Mouse (Mus musculus): ENCODE data around the gene Zfp933.
"Not testable (repeated sequence)": the region's sequence is repeated elsewhere in the genome, so short reads cannot be mapped to it uniquely, and the experiment has no call there.

The Zfp933 gene

GRCm38 (mm10) chr4:147847614-147848583 is at the start of gene Zfp933:
Gene Zfp933 (minus strand): TSS chr4:147848366.
- peak; percentile 43 for DNase-seq (ENCODE audit: low spot score)

GRCm38 (mm10) chr4:147897348-147897747 is 49.2 kb upstream of the Zfp933 start:
- no peak for DNase-seq (ENCODE audit: low spot score)

GRCm38 (mm10) chr4:147896411-147896810 is 48.2 kb upstream of the Zfp933 start:
- no peak for DNase-seq (ENCODE audit: low spot score)

- DNase-seq (ENCODE audit: low spot score) = no peak
Observed at GRCm38 (mm10) chr4:147895815-147896330, 47.7 kb upstream of the Zfp933 start.

GRCm38 (mm10) chr4:147890341-147890740 is 42.2 kb upstream of the Zfp933 start:
- DNase-seq (ENCODE audit: low spot score) = no peak

GRCm38 (mm10) chr4:147888237-147888636 is 40.1 kb upstream of the Zfp933 start:
- DNase-seq (ENCODE audit: low spot score) = no peak

- DNase-seq (ENCODE audit: low spot score) = no peak
Observed at GRCm38 (mm10) chr4:147887277-147887676, 39.1 kb upstream of the Zfp933 start.

- no peak for DNase-seq (ENCODE audit: low spot score)
Observed at GRCm38 (mm10) chr4:147886158-147886557, 38.0 kb upstream of the Zfp933 start.

GRCm38 (mm10) chr4:147884138-147884537 is 36.0 kb upstream of the Zfp933 start:
- no peak for DNase-seq (ENCODE audit: low spot score)

- no peak for DNase-seq (ENCODE audit: low spot score)
Observed at GRCm38 (mm10) chr4:147883041-147883440, 34.9 kb upstream of the Zfp933 start.

- no peak for DNase-seq (ENCODE audit: low spot score)
Observed at GRCm38 (mm10) chr4:147881792-147882191, 33.6 kb upstream of the Zfp933 start.

- no peak for DNase-seq (ENCODE audit: low spot score)
Observed at GRCm38 (mm10) chr4:147879865-147880264, 31.7 kb upstream of the Zfp933 start.

- no peak for DNase-seq (ENCODE audit: low spot score)
Observed at GRCm38 (mm10) chr4:147879456-147879855, 31.3 kb upstream of the Zfp933 start.

GRCm38 (mm10) chr4:147878537-147878936 is 30.4 kb upstream of the Zfp933 start:
- DNase-seq (ENCODE audit: low spot score) = no peak

GRCm38 (mm10) chr4:147875852-147876575 is 27.8 kb upstream of the Zfp933 start:
- DNase-seq (ENCODE audit: low spot score) = no peak

- no peak for DNase-seq (ENCODE audit: low spot score)
Observed at GRCm38 (mm10) chr4:147869238-147869637, 21.1 kb upstream of the Zfp933 start.

- DNase-seq (ENCODE audit: low spot score) = peak; percentile 97
Observed at GRCm38 (mm10) chr4:147868450-147869031, 20.4 kb upstream of the Zfp933 start, which contains the start of the genes Miip and Fv1. Gene Miip (minus strand): TSS chr4:147868816. Gene Fv1 (plus strand): TSS chr4:147868979.

GRCm38 (mm10) chr4:147867563-147868449 is 19.6 kb upstream of the Zfp933 start:
- DNase-seq (ENCODE audit: low spot score) = no peak

GRCm38 (mm10) chr4:147866793-147867192 is 18.6 kb upstream of the Zfp933 start:
- not testable (repeated sequence) for DNase-seq (ENCODE audit: low spot score)

- no peak for DNase-seq (ENCODE audit: low spot score)
Observed at GRCm38 (mm10) chr4:147866056-147866455, 17.9 kb upstream of the Zfp933 start.

GRCm38 (mm10) chr4:147865651-147866050 is 17.5 kb upstream of the Zfp933 start:
- DNase-seq (ENCODE audit: low spot score) = no peak
